Mouse (Mus musculus): ENCODE data around the gene Coa3. TPM values are rescaled to one million over a fixed set of nuclear protein-coding genes. Genes with fewer than 3 reads are reported as not detected.

The Coa3 gene
- total and polyA plus RNA-seq, 2 experiments from 2014 or later: 168 to 204 TPM

DNA sequence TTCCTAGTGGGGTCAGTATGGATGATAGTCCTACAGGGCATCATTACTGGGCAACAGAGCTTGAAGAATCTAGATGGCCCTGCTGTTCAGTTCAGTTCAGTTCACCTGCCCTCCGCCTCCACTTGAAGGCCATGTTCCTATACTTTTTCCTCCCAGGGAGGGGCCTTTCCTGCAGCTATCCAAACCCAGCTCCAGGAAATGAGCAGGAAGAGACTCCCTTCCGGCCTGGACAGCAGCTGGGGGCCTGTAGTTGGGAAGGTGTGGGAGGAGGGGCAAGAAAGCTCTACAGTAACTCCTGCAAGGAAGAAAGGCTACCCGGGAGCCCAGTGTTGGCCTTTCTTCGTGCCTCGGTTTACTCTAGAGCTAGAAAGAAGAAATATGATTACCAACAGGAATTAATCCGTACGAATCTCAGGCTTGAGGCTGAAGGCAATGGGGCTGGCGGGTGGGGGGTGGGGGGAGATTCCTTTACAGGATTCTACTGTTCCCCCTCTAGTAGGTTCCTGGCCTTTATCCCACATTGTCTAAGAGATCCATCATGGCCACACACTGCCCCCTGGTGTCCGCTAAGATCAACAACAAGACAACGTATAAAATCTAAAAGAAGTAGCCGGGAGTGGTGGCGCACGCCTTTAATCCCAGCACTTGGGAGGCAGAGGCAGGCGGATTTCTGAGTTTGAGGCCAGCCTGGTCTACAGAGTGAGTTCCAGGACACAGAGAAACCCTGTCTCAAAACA lies 30.5 kb downstream of the Coa3 start:
- 42% methylated on average over 14 of the region's 14 CpGs for WGBS
- ATAC-seq (ENCODE audit: low FRiP score): no peak

DNA sequence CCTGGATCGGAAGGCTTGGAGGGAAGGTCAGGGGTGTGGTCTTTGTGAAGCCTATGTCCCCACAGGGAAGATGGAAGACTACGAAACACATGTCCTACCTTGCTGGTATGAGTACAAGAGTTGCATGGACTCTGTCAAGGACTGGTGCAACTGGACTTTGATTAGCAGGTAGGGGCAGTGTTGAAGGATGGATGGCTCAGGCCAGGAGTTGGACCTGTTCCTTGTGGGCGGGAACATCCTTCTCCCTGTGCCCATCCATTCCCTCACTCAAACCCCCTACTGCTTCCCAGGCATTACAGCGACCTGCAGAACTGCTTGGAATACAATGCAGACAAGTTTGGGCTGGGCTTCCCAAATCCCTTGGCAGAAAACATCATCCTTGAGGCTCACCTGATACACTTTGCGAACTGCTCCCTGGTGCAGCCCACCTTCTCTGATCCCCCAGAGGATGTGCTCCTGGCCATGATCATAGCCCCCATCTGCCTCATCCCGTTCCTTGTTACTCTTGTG lies 31.3 kb downstream of the Coa3 start:
- H3K9ac ChIP-seq (replicated peaks; ENCODE audit: low read length, poor library complexity, severe bottlenecking): no peak overlapping the region
- H3K27ac ChIP-seq (ENCODE audit: low read depth, low read length): no peak overlapping the region
- ATAC-seq (ENCODE audit: low FRiP score) (no peak), DNase-seq (ENCODE audit: low spot score) (no peak)
- H3K4me2 ChIP-seq (ENCODE audit: low read depth, low read length, poor library complexity, severe bottlenecking): peak overlapping the region; percentile 83
- no peaks in the 10 kb centered on the region for H3K36me3 ChIP-seq (ENCODE audit: insufficient read depth, low read length)
- no peaks in the 10 kb centered on the region for H3K9me3 ChIP-seq (ENCODE audit: low read length)
- H3K4me1 ChIP-seq (ENCODE audit: insufficient read depth, low read length): no peaks in the 10 kb centered on the region
- H3K4me3 ChIP-seq (ENCODE audit: low read depth, low read length): peak overlapping the region; percentile 54
- WGBS: 87% methylated on average over 6 of the region's 6 CpGs
- H3K27me3 ChIP-seq (ENCODE audit: insufficient read depth, low read length): 0 out of 2 replicates have a peak, but pooled peaks cover 6% of the 10 kb centered on the region
- TF ChIP-seq CTCF (IDR thresholded peaks at IDR 0.05): no peak

More for the DNA sequence above, 30.5 kb downstream of the Coa3 start:
- Histone ChIP-seq H3K4me3 (ENCODE audit: low read depth, low read length) (no peak overlapping the region), H3K27me3 (ENCODE audit: insufficient read depth, low read length) (0 out of 2 replicates have a peak, but pooled peaks cover 6% of the 10 kb centered on the region), H3K4me2 (ENCODE audit: low read depth, low read length, poor library complexity, severe bottlenecking) (no peak overlapping the region), H3K9ac (replicated peaks; ENCODE audit: low read length, poor library complexity, severe bottlenecking) (no peak overlapping the region), H3K4me1 (ENCODE audit: insufficient read depth, low read length) (no peaks in the 10 kb centered on the region), H3K27ac (ENCODE audit: low read depth, low read length) (no peak overlapping the region), H3K9me3 (ENCODE audit: low read length) (no peaks in the 10 kb centered on the region), H3K36me3 (ENCODE audit: insufficient read depth, low read length) (no peaks in the 10 kb centered on the region)
- DNase-seq (ENCODE audit: low spot score): peak; percentile 79
- peak; percentile 72 for TF ChIP-seq CTCF (IDR thresholded peaks at IDR 0.05)

DNA sequence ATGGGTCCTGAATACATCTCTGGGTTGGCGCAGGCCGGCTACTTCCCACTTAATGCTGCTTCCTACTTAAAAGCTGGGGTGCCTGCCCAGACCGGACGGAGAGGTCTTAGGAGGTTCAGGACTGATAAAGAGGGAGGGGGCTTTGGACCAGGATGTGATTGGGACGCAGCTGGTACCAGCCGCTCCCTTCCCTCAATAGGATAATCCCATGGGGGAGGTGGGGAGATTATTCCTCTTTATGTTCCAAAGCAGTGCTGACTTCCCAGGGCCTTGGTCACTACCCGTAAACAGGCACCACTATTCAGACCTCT lies 32.3 kb downstream of the Coa3 start:
- Histone ChIP-seq H3K4me2 (ENCODE audit: low read depth, low read length, poor library complexity, severe bottlenecking) (peak overlapping the region; percentile 83), H3K4me1 (ENCODE audit: insufficient read depth, low read length) (no peaks in the 10 kb centered on the region), H3K27ac (ENCODE audit: low read depth, low read length) (no peak overlapping the region), H3K4me3 (ENCODE audit: low read depth, low read length) (peak overlapping the region; percentile 54), H3K27me3 (ENCODE audit: insufficient read depth, low read length) (0 out of 2 replicates have a peak, but pooled peaks cover 6% of the 10 kb centered on the region), H3K9me3 (ENCODE audit: low read length) (no peaks in the 10 kb centered on the region), H3K9ac (replicated peaks; ENCODE audit: low read length, poor library complexity, severe bottlenecking) (peak overlapping the region; percentile 72), H3K36me3 (ENCODE audit: insufficient read depth, low read length) (no peaks in the 10 kb centered on the region)
- TF ChIP-seq CTCF (IDR thresholded peaks at IDR 0.05): no peak; the same call in 1 of the 2 replicates
- DNase-seq (ENCODE audit: low spot score) (peak; percentile 12), ATAC-seq (ENCODE audit: low FRiP score) (0 out of 2 replicates have a peak, but pooled peaks have one; percentile 31)
- WGBS: 3% methylated on average over 7 of the region's 7 CpGs

DNA sequence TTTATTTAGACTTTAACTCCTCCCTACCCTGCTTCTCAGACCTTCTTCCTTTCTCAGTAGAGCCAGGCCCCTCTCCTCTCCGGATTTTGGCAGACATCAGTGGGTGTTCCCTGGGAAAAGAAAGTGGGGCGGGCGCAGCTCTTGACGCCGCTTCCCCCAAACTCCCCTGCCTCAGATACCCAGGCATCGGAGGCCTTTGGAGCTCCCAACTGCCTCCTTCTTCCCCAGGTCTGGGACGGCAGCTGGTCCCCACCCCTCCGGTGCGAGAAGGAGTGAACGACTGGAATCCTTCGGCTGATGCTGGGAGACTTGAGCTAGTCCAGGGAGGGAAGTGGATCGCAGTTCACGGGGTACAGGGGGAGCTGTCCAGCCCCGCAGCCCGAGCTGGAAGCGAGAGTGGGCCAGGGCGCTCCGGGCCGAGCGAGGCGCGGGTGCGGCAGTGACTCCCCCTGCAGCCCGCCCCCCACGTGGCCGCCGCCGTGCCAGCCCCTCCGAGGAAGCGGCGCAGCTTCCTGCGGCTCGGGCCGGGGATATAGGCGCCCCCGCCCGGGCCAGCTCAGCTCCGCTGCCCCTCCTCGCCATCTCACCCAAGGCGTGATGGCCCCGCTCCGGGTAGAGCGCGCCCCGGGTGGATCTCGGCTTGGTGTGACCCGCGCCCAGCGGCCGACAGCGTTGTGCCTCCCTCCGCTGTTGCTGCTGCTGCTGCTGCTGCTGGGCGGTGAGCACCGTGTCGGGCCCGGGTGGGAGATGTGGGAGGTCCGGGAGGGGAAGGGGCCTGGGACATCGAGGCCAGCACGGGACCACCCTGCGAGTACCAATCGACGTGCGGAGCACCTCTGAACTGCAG lies 32.8 kb downstream of the Coa3 start, which contains the start of gene Ramp2:
TSS of gene Ramp2 (plus strand) at position 174 of the 847 bp plus-strand sequence.
- Histone ChIP-seq H3K4me2 (ENCODE audit: low read depth, low read length, poor library complexity, severe bottlenecking) (peak within 1 kb of the TSS; percentile 83), H3K36me3 (ENCODE audit: insufficient read depth, low read length) (no peaks in the 10 kb centered on the region), H3K27ac (ENCODE audit: low read depth, low read length) (peak within 1 kb of the TSS; percentile 34; the same call in 1 of the 2 replicates), H3K9me3 (ENCODE audit: low read length) (no peaks in the 10 kb centered on the region), H3K9ac (replicated peaks; ENCODE audit: low read length, poor library complexity, severe bottlenecking) (peak within 1 kb of the TSS; percentile 72), H3K4me3 (ENCODE audit: low read depth, low read length) (peak within 1 kb of the TSS; percentile 54), H3K4me1 (ENCODE audit: insufficient read depth, low read length) (no peaks in the 10 kb centered on the region), H3K27me3 (ENCODE audit: insufficient read depth, low read length) (0 out of 2 replicates have a peak, but pooled peaks cover 6% of the 10 kb centered on the region)
- DNase-seq (ENCODE audit: low spot score) (peak; percentile 14), ATAC-seq (ENCODE audit: low FRiP score) (peak; percentile 68; the same call in 1 of the 2 replicates)
- no peak for TF ChIP-seq CTCF (IDR thresholded peaks at IDR 0.05)
- WGBS: 2% methylated on average over 60 of the region's 63 CpGs

DNA sequence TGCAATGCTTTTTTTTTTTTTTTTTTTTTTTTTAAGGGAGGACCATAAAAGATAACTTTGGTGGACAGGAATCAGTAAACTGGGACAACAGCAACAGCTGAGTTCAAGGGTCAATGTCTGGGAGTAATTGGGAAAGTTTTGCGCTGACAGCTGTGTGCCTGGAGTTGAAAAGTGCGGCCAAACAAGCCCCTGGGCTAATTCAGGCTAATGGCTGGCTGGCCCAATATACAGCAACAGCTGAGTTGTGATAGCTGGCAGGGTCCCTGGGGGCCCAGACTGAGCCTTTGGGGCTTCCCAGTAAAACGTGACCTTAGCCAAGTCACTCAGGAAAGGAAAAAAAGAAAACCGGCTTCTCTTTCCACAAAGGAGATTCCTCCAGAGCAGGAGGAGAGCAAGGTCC lies 33.8 kb downstream of the Coa3 start:
- Histone ChIP-seq H3K4me1 (ENCODE audit: insufficient read depth, low read length) (no peaks in the 10 kb centered on the region), H3K9me3 (ENCODE audit: low read length) (no peaks in the 10 kb centered on the region), H3K4me2 (ENCODE audit: low read depth, low read length, poor library complexity, severe bottlenecking) (no peak overlapping the region), H3K9ac (replicated peaks; ENCODE audit: low read length, poor library complexity, severe bottlenecking) (no peak overlapping the region), H3K27me3 (ENCODE audit: insufficient read depth, low read length) (0 out of 2 replicates have a peak, but pooled peaks cover 6% of the 10 kb centered on the region), H3K4me3 (ENCODE audit: low read depth, low read length) (no peak overlapping the region; the same call in 1 of the 2 replicates), H3K36me3 (ENCODE audit: insufficient read depth, low read length) (no peaks in the 10 kb centered on the region), H3K27ac (ENCODE audit: low read depth, low read length) (no peak overlapping the region)
- TF ChIP-seq CTCF (IDR thresholded peaks at IDR 0.05): no peak
- 48% methylated on average over 4 of the region's 4 CpGs for WGBS
- ATAC-seq (ENCODE audit: low FRiP score) (no peak), DNase-seq (ENCODE audit: low spot score) (no peak)

Measured in midbrain, postnatal 0 days (tissue).